Mouse (Mus musculus) midbrain, embryonic 12.5 days (tissue): ENCODE results near the gene Olfr765. TPM values are rescaled to one million over a fixed set of nuclear protein-coding genes. Genes with fewer than 3 reads are reported as not detected.

Experiments used
- ATAC-seq: fragments of 200-750 bp; cut with Nextera tagmentation; 2 replicates; pipeline ENCODE4 v1.8.0; 2017; ENCODE audit warnings: low read depth, moderate TSS enrichment, moderate library complexity; ENCODE audit not compliant: low FRiP score
- H3K27ac ChIP-seq: fragments of 300-500 bp; sonication (generic); replicated peaks from 2 replicates; pipeline ENCODE4 v1.5.1; 2016; ENCODE audit warnings: mild to moderate bottlenecking
- H3K27me3 ChIP-seq: fragments of 300-500 bp; sonication (generic); 2 replicates; pipeline ENCODE4 v1.6.1; 2016; ENCODE audit warnings: mild to moderate bottlenecking
- H3K36me3 ChIP-seq: fragments of 300-500 bp; sonication (generic); 2 replicates; pipeline ENCODE4 v1.6.1; 2016
- H3K4me1 ChIP-seq: fragments of 300-500 bp; sonication (generic); 2 replicates; pipeline ENCODE4 v1.6.1; 2016
- H3K4me2 ChIP-seq: fragments of 300-500 bp; sonication (generic); replicated peaks from 2 replicates; pipeline ENCODE4 v1.6.1; 2016; ENCODE audit warnings: mild to moderate bottlenecking, moderate library complexity
- H3K4me3 ChIP-seq: fragments of 300-500 bp; sonication (generic); 2 replicates; pipeline ENCODE4 v1.5.1; 2016; ENCODE audit warnings: mild to moderate bottlenecking
- H3K9ac ChIP-seq: fragments of 300-500 bp; sonication (generic); replicated peaks from 2 replicates; pipeline ENCODE4 v1.6.1; 2016; ENCODE audit warnings: mild to moderate bottlenecking, moderate library complexity
- H3K9me3 ChIP-seq: fragments of 300-500 bp; sonication (generic); 2 replicates; pipeline ENCODE4 v1.6.1; 2016; ENCODE audit warnings: mild to moderate bottlenecking
- WGBS: fragments of 180-500 bp; shearing (Covaris S2); methylation state at CpG from one replicate; pipeline ENCODE4 v1.1.7; 2016; 5-methylcytosine and 5-hydroxymethylcytosine counted together
- polyA plus RNA-seq: library from polyadenylated mRNA; unstranded; fragments of >200 nt; fragmentation: Nextera tagmentation; extraction: Ambion mirVana; gene quantifications from 2 replicates; pipeline ENCODE4 v1.2.1, GENCODE M21; 2016

The Olfr765 gene
- polyA plus RNA-seq, 1 experiment from 2014 or later: not detected

DNA sequence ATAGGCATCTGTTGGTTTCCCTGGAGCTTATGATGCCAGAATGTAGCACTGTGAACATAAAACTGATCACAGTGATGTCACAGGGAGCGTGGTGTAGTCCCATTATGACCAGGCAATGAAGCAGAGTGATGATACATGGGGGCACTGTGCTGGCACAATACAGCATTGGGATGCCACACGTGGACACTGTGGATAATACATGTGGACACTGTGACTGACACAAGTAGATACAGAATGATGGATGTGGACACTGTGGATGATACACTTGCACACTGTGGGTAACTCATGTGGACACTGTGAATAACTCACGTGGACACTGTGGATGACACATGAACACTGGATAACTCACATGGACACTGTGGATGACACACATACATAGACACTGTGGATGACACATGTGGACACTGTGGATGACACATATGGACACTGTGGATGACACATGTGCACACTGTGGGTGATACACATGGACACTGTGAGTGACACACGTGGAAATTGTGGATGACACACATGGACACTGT, 53.2 kb downstream of the Olfr765 start:
- no peak overlapping the region for H3K27ac ChIP-seq
- H3K9ac ChIP-seq: no peak overlapping the region
- no peaks in the 10 kb centered on the region for H3K4me1 ChIP-seq
- no peak overlapping the region for H3K4me3 ChIP-seq
- H3K9me3 ChIP-seq: no peaks in the 10 kb centered on the region
- no peak overlapping the region for H3K4me2 ChIP-seq
- WGBS: 81% methylated on average over 4 of the region's 4 CpGs
- no peaks in the 10 kb centered on the region for H3K27me3 ChIP-seq
- ATAC-seq: peak; percentile 41
- H3K36me3 ChIP-seq: no peaks in the 10 kb centered on the region

DNA sequence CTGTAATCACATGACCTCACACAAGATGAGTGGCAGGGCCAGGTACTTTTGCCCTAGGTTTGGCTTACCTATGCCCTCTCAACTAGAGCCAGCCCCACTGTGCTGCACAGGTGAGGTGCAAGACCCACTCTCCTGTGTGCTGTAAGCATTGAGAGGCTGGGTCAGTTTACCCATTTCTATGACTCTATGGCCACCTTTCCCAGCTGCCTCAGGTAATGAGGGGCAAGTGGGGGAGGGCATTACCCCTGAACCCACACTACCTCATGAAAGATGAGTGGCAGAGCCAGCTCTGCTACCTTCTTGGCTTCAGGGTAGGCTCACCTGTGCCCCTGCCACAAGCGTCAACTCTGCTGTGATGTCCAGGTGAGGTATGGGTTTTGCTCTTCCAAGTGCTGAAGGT, 54.0 kb downstream of the Olfr765 start:
- no peak for ATAC-seq
- H3K36me3 ChIP-seq: no peaks in the 10 kb centered on the region
- no peaks in the 10 kb centered on the region for H3K4me1 ChIP-seq
- H3K27ac ChIP-seq: no peak overlapping the region
- no peak overlapping the region for H3K9ac ChIP-seq
- no peak overlapping the region for H3K4me2 ChIP-seq
- 86% methylated on average over 1 of the region's 1 CpGs for WGBS
- H3K4me3 ChIP-seq: no peak overlapping the region
- H3K27me3 ChIP-seq: no peaks in the 10 kb centered on the region
- H3K9me3 ChIP-seq: no peaks in the 10 kb centered on the region

Other genes with a start within 250 kb of the Olfr765 start
- gene Dnajc14, start 245.9 kb downstream of the Olfr765 start, polyA plus RNA-seq: 57.9 and 59.8 TPM in 2 replicates
- 21.4 and 24.0 TPM in 2 replicates for gene Tmem198b, start 245.6 kb downstream of the Olfr765 start, polyA plus RNA-seq
- 217 and 219 TPM in 2 replicates for gene Sarnp, start 232.7 kb downstream of the Olfr765 start, polyA plus RNA-seq
- 38.5 and 41.7 TPM in 2 replicates for gene Ormdl2, start 228.4 kb downstream of the Olfr765 start, polyA plus RNA-seq
- gene Gdf11, start 158.3 kb downstream of the Olfr765 start, polyA plus RNA-seq: 10.8 and 12.0 TPM in 2 replicates
- 168 and 190 TPM in 2 replicates for gene Cd63, start 149.0 kb downstream of the Olfr765 start, polyA plus RNA-seq
- gene Rdh5, start 127.1 kb downstream of the Olfr765 start, polyA plus RNA-seq: 16.2 and 16.6 TPM in 2 replicates
- gene Bloc1s1, start 126.0 kb downstream of the Olfr765 start, polyA plus RNA-seq: 235 and 249 TPM in 2 replicates
- 2.1 TPM in 2 replicates for gene Itga7, start 116.2 kb downstream of the Olfr765 start, polyA plus RNA-seq
- not detected in 2 replicates for gene Mettl7b, start 89.0 kb downstream of the Olfr765 start, polyA plus RNA-seq
- gene Olfr9, start 60.6 kb downstream of the Olfr765 start, polyA plus RNA-seq: not detected in 2 replicates
- gene Olfr763, start 39.2 kb downstream of the Olfr765 start, polyA plus RNA-seq: not detected in 2 replicates
- not detected in 2 replicates for gene Olfr764-ps1, start 10.1 kb downstream of the Olfr765 start, polyA plus RNA-seq
- gene Olfr766-ps1, start 19.0 kb upstream of the Olfr765 start, polyA plus RNA-seq: not detected in 2 replicates
- not detected in 2 replicates for gene Olfr767, start 32.9 kb upstream of the Olfr765 start, polyA plus RNA-seq
- not detected in 2 replicates for gene Olfr768, start 49.4 kb upstream of the Olfr765 start, polyA plus RNA-seq
- gene Olfr769, start 67.9 kb upstream of the Olfr765 start, polyA plus RNA-seq: not detected in 2 replicates
- gene Olfr770, start 89.0 kb upstream of the Olfr765 start, polyA plus RNA-seq: not detected in 2 replicates
- gene Olfr771, start 114.8 kb upstream of the Olfr765 start, polyA plus RNA-seq: not detected in 2 replicates
- not detected in 2 replicates for gene Olfr772, start 127.9 kb upstream of the Olfr765 start, polyA plus RNA-seq
- gene Olfr773, start 137.4 kb upstream of the Olfr765 start, polyA plus RNA-seq: not detected in 2 replicates
- gene Olfr774, start 186.2 kb upstream of the Olfr765 start, polyA plus RNA-seq: not detected in 2 replicates
- not detected in 2 replicates for gene Olfr775, start 198.4 kb upstream of the Olfr765 start, polyA plus RNA-seq
- gene Olfr776, start 209.1 kb upstream of the Olfr765 start, polyA plus RNA-seq: not detected in 2 replicates
- gene Olfr777, start 221.5 kb upstream of the Olfr765 start, polyA plus RNA-seq: not detected in 2 replicates